Mouse (Mus musculus) kidney, embryonic 15.5 days (tissue): ENCODE data around the gene Csl. TPM values are rescaled to one million over a fixed set of nuclear protein-coding genes. Genes with fewer than 3 reads are reported as not detected.

Experiments
- ATAC-seq: fragments of 200-750 bp; cut with Nextera tagmentation; replicated peaks from 2 replicates; pipeline ENCODE4 v1.8.0; 2017; ENCODE audit warnings: moderate TSS enrichment; ENCODE audit not compliant: low FRiP score
- H3K27ac ChIP-seq: fragments of 300-500 bp; sonication (generic); 2 replicates; pipeline ENCODE4 v1.5.1; 2015; ENCODE audit warnings: mild to moderate bottlenecking, inconsistent platforms
- H3K27me3 ChIP-seq: fragments of 300-500 bp; sonication (generic); 2 replicates; pipeline ENCODE4 v1.6.1; 2015; ENCODE audit warnings: inconsistent platforms
- H3K36me3 ChIP-seq: fragments of 300-500 bp; sonication (generic); 2 replicates; pipeline ENCODE4 v1.6.1; 2015; ENCODE audit warnings: inconsistent platforms
- H3K4me1 ChIP-seq: fragments of 300-500 bp; sonication (generic); 2 replicates; pipeline ENCODE4 v1.6.1; 2015; ENCODE audit warnings: inconsistent platforms
- H3K4me2 ChIP-seq: fragments of 300-500 bp; sonication (generic); 2 replicates; pipeline ENCODE4 v1.6.1; 2015; ENCODE audit warnings: moderate library complexity, mild to moderate bottlenecking, inconsistent platforms
- H3K4me3 ChIP-seq: fragments of 300-500 bp; sonication (generic); replicated peaks from 2 replicates; pipeline ENCODE4 v1.5.1; 2015; ENCODE audit warnings: mild to moderate bottlenecking, inconsistent platforms
- H3K9ac ChIP-seq: fragments of 300-500 bp; sonication (generic); 2 replicates; pipeline ENCODE4 v1.6.1; 2015; ENCODE audit warnings: mild to moderate bottlenecking, inconsistent platforms
- H3K9me3 ChIP-seq: fragments of 300-500 bp; sonication (generic); replicated peaks from 2 replicates; pipeline ENCODE4 v1.6.1; 2016; ENCODE audit warnings: inconsistent platforms
- WGBS: fragments of 180-500 bp; shearing (Covaris S2); methylation state at CpG from one replicate; pipeline ENCODE4 v1.1.7; 2015; ENCODE audit warnings: mixed read lengths; 5-methylcytosine and 5-hydroxymethylcytosine counted together
- polyA plus RNA-seq: library from polyadenylated mRNA; unstranded; fragments of >200 nt; fragmentation: Nextera tagmentation; extraction: Ambion mirVana; gene quantifications from 2 replicates; pipeline ENCODE4 v1.2.1, GENCODE M21; 2015

Gene Csl
- polyA plus RNA-seq = 0.16 TPM in 1 of 2 replicates, not detected in the other

DNA sequence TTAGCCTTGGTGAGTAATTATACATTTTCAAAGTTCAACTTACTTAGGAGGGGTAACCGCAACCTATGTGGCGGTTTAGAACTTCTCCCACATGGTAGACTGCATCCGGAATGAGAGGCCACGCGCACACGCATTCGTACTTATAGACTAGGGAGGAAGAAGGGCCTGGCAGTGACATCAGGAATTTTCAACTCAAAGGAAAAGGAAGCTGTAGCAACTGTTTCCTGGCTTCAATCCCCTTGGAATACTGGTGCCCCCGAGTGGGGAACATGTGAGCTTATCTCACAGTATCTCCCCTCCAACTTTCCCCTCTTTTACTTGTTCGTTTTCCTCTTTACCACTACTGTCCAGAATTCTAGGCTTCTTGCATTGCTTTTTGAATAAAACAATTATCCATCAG lies at the start of gene Csl:
Gene Csl (minus strand): TSS at position 101 of the 400 bp plus-strand sequence.
- Histone ChIP-seq H3K9me3 (no peaks in the 10 kb centered on the region), H3K4me3 (no peak within 1 kb of the TSS), H3K27me3 (no peaks in the 10 kb centered on the region), H3K27ac (no peak within 1 kb of the TSS), H3K36me3 (no peaks in the 10 kb centered on the region), H3K4me2 (no peak within 1 kb of the TSS), H3K4me1 (no peaks in the 10 kb centered on the region), H3K9ac (no peak within 1 kb of the TSS)
- ATAC-seq = no peak
- WGBS = 90% methylated on average over 9 of the region's 9 CpGs

GRCm38 (mm10) chr10:99789418-99789817 lies 30.0 kb upstream of the Csl start:
- no peaks in the 10 kb centered on the region for H3K4me1 ChIP-seq
- H3K27me3 ChIP-seq = no peaks in the 10 kb centered on the region
- no peak overlapping the region for H3K4me2 ChIP-seq
- no peak for ATAC-seq
- H3K27ac ChIP-seq = no peak overlapping the region
- no peak overlapping the region for H3K9ac ChIP-seq
- H3K9me3 ChIP-seq = no peaks in the 10 kb centered on the region
- 73% methylated on average over 2 of the region's 2 CpGs for WGBS
- H3K4me3 ChIP-seq = no peak overlapping the region
- H3K36me3 ChIP-seq = no peaks in the 10 kb centered on the region

DNA sequence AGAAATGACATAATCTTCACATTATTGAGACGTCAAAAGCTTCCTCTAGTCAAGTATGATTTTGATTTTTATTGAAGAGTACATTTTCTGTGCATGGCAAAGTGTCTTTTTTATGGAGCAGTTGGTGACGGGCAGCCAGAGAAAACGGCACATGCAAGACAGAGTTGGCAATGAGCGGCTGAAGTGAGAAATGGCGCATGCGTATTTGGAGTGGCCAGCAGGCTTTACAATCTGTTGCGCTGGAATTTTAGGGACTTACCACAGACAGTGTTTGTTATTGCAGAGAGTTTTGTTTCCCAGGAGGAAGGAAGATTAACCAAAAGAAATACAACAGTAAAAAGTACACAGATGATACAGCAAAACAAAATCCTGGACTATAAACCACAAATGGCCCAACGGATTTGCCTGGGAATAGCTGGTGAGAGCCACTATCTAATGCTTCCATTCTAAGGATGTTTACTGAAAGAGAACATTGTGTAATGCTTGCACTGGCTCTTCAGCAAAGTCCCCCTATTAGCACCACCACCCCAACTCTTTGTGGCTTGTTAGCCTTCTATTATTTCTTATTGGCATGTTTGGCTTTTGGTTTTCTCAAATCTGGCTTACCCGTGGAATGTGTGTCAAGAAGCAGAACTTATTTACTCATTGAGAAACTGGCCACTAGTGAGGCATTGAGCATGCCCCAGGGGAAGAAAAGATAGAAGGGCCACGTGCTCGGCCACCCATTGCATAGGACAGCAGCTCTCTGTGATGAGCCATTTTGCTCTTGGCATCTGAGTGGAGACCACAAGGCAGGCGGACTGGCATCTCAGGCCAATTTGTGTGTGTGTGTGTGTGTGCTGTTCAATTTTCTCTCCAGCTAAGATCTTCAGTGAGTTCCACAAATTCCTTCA lies 15.0 kb upstream of the Csl start:
- WGBS = 82% methylated on average over 12 of the region's 12 CpGs
- no peaks in the 10 kb centered on the region for H3K9me3 ChIP-seq

DNA sequence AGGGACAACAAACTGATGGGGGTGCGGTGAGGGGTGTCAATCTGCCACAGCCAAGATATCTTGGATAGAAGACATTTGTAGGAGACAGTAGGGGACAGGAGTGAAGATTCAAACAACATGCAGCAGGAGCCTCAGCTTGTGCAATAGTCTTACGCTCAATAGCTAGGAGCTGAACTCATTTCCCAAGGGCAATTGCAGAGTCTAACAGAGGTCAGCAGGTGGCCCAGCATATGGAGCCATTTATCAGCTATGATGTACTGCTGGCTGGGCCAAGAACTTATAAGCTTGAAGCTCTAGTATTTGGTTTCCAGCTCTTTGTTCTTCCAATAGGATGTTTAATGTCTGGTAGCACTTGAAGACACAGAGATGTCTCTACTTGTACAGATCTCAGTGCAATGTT lies 9.3 kb downstream of the Csl start:
- ATAC-seq = no peak
- H3K4me2 ChIP-seq = no peak overlapping the region

More for the DNA sequence above, 15.0 kb upstream of the Csl start:
- Histone ChIP-seq H3K4me1 (no peaks in the 10 kb centered on the region), H3K27ac (no peak overlapping the region), H3K4me2 (no peak overlapping the region), H3K4me3 (no peak overlapping the region), H3K9ac (no peak overlapping the region), H3K36me3 (no peaks in the 10 kb centered on the region), H3K27me3 (no peaks in the 10 kb centered on the region)
- no peak for ATAC-seq

DNA sequence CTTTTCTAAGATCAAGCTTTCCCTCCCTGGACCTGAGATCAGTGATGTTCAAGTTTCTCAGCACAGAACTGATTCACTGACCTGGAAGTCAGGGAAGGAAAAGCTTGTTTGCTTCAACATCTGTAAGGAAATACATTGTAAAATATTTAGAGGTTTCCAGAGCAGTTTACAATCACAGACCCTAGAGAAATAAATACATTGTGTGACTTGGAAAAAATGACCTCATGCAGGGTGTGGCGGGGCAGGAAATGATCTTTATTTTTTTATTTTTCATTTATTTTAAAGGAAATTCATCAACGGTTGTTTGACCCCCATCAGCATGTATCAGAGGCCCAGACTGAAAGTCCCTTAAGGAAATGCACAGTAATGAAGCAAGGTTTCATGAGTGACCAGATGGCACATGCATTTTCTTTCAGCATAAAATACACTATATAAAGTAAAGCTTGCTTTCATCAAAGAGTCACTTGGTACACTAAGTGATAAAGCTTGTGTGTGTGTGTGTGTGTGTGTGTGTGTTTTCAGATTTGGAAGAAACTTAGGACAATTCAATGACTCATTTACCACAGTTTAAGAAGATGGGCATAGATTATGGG lies 10.7 kb downstream of the Csl start:
- no peaks in the 10 kb centered on the region for H3K36me3 ChIP-seq
- 58% methylated on average over 2 of the region's 2 CpGs for WGBS
- H3K9me3 ChIP-seq = no peaks in the 10 kb centered on the region
- no peaks in the 10 kb centered on the region for H3K27me3 ChIP-seq
- no peak overlapping the region for H3K9ac ChIP-seq
- no peak overlapping the region for H3K4me3 ChIP-seq
- H3K4me1 ChIP-seq = no peaks in the 10 kb centered on the region
- H3K27ac ChIP-seq = peak overlapping the region; percentile 51; the same call in 1 of the 2 replicates
- H3K4me2 ChIP-seq = no peak overlapping the region
- ATAC-seq = no peak

More for the DNA sequence above, 9.3 kb downstream of the Csl start:
- Histone ChIP-seq H3K9me3 (no peaks in the 10 kb centered on the region), H3K4me3 (no peak overlapping the region), H3K27me3 (no peaks in the 10 kb centered on the region), H3K36me3 (no peaks in the 10 kb centered on the region), H3K4me1 (no peaks in the 10 kb centered on the region), H3K9ac (no peak overlapping the region), H3K27ac (no peak overlapping the region)
- 86% methylated on average over 2 of the region's 2 CpGs for WGBS

DNA sequence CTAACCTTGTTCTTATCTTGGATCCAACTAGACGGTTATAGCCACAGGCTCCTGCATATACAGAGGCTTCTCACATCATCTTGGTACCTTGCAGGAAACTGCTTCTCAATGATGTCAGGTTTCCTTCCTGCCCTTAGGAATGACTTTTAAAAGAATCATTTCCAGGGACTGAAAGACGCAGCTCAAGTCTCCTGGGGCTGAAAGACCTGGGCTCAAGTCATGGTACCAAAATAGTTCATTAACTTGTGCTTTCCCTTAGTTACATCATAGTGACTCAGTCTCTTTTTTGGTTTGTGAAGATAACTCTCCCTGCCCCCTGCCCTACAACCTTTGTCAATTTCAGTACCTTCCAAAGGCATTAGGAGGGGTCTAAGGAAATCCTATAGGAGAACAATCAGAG lies 11.4 kb downstream of the Csl start:
- H3K4me1 ChIP-seq = no peaks in the 10 kb centered on the region
- H3K27me3 ChIP-seq = no peaks in the 10 kb centered on the region
- H3K4me2 ChIP-seq = no peak overlapping the region
- H3K4me3 ChIP-seq = no peak overlapping the region
- peak overlapping the region; percentile 51; the same call in 1 of the 2 replicates for H3K27ac ChIP-seq
- H3K9me3 ChIP-seq = no peaks in the 10 kb centered on the region
- no peak overlapping the region for H3K9ac ChIP-seq
- 0 out of 2 replicates have a peak, but pooled peaks have one; percentile 52 for ATAC-seq
- WGBS = 56% methylated on average over 2 of the region's 2 CpGs
- no peaks in the 10 kb centered on the region for H3K36me3 ChIP-seq

DNA sequence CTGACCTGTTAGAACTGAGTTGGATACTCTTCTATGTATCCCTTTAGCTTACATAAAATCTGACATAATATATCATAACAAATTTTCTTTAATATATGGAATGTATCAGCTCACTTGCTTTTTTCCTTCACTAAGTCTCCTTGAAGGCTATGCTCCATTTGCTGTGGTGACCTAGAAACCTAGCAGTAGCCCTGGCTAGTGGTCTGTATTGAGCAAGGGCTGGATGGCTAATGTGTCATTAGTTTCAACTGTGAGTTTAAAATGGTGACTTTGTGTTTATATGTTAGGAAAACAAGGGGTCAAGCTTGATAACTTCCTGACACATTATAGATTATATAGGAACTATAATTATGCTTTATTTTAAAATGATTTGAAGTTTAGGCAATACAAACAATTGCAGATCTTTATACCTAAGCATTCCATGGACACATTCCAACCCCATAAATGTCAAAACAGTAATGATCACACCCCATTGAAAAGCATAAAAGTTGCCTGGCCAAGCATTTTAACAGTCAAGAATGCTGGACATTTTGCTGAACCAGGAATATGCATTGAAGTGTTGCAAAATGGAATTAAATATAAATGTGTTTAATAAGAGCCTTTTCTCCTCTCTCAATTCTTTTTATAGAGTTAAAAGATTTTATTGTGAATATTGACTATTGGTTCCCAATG lies 17.7 kb downstream of the Csl start:
- ATAC-seq = no peak
- no peak overlapping the region for H3K4me3 ChIP-seq

DNA sequence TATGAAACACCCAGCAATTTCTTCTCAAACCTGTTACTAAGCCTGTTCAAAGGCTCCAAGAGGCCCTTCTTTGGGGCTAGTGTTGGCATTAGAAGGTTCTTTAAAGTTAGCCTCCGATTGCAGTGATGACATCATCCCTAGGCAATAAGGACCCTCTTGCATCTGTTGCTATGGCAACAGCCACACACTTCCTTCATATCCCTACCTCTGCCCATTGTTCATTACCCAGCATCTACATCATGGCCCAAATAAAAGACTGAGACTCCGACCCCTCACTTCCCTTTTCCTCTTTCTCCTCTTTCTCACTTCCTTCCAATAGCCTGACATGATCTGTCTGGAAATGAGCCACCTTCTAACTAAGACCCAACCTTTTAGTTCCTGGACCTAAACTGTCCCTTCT lies 46.3 kb downstream of the Csl start:
- Histone ChIP-seq H3K27ac (no peak overlapping the region), H3K27me3 (no peaks in the 10 kb centered on the region), H3K4me1 (no peaks in the 10 kb centered on the region), H3K36me3 (no peaks in the 10 kb centered on the region), H3K9ac (no peak overlapping the region), H3K4me2 (no peak overlapping the region), H3K4me3 (no peak overlapping the region), H3K9me3 (no peaks in the 10 kb centered on the region)
- WGBS = 75% methylated on average over 2 of the region's 2 CpGs
- ATAC-seq = no peak

More for the DNA sequence above, 17.7 kb downstream of the Csl start:
- Histone ChIP-seq H3K27me3 (no peaks in the 10 kb centered on the region), H3K27ac (no peak overlapping the region), H3K9ac (no peak overlapping the region), H3K4me2 (no peak overlapping the region), H3K36me3 (no peaks in the 10 kb centered on the region), H3K4me1 (no peaks in the 10 kb centered on the region), H3K9me3 (no peaks in the 10 kb centered on the region)

DNA sequence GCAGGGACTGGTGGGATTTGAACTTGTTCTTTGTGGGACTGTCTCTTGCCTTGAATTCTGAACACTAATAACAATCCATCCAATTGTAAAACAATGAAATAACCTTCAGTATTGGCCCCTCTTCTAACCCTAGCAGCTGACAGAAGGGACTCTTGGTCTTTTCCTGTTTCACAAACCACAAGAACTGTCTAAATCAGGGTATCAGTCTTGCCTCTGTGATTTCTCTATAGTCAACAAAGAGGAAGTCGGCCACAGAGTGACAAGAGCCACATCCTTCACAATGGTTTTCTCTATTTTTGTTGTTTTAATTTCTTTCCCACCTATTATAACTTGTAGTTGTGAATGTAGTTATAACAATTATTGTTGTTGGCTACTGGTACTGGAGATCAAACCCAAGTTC lies 47.9 kb downstream of the Csl start:
- no peaks in the 10 kb centered on the region for H3K36me3 ChIP-seq
- 81% methylated on average over 1 of the region's 1 CpGs for WGBS
- H3K27ac ChIP-seq = no peak overlapping the region
- no peak overlapping the region for H3K4me3 ChIP-seq
- no peak overlapping the region for H3K9ac ChIP-seq
- no peaks in the 10 kb centered on the region for H3K4me1 ChIP-seq
- H3K27me3 ChIP-seq = no peaks in the 10 kb centered on the region
- ATAC-seq = no peak
- no peak overlapping the region for H3K4me2 ChIP-seq
- H3K9me3 ChIP-seq = no peaks in the 10 kb centered on the region
